Mouse (Mus musculus): Measurements from ENCODE around the gene Pdzk1.

- TF ChIP-seq CTCF (IDR thresholded peaks at IDR 0.05; ENCODE audit: borderline replicate concordance, insufficient read depth, low read depth, low read length) = no peak
- no peak for TF ChIP-seq POLR2A (IDR thresholded peaks at IDR 0.05; ENCODE audit: borderline replicate concordance, insufficient read depth, low read length)
Observed at GRCm38 (mm10) chr3:96868566-96868965, 39.5 kb downstream of the Pdzk1 start.

All from cerebellum, adult 2 months (tissue).